In genomic region chr13:109577454-109577853, GRCm38 (mm10) we compare ENCODE assay signal across 14 mouse cellular contexts.
DNase-seq lines count a peak whose midpoint lies in the region; ATAC-seq lines count a peak whose summit lies in the region.
"Had no signal": no experiment of that assay in that cellular context is flagged by ENCODE, and none has a peak within 500 bp of the region (broad histone marks: within the 10 kb centered on the region; RNA-seq: fewer than 3 reads in every experiment).

No protein-coding gene starts in this region.

- no peak for ATAC-seq in kidney, embryonic 14.5 days (ENCODE audit: low FRiP score, low TSS enrichment)
- peak; percentile 39; the same call in 1 of the 2 replicates for ATAC-seq in intestine, embryonic 15.5 days
- no peak for ATAC-seq in heart, embryonic 12.5 days (ENCODE audit: insufficient number of reproducible peaks, low FRiP score)
- ATAC-seq: liver, postnatal 0 days; midbrain, embryonic 13.5 days had no signal

- peak; percentile 38 to 40 for DNase-seq in kidney, adult 8-10 months
- peak; percentile 4 for DNase-seq in urinary bladder, postnatal 25 days (ENCODE audit: low spot score)
- no peak for DNase-seq in urinary bladder, adult 2 months (ENCODE audit: low spot score)
- no peak for DNase-seq in T-cell, adult 2 months (ENCODE audit: low spot score)
- DNase-seq: cerebellum, adult 9-10 months; liver, postnatal 0 days; right cerebral cortex, postnatal 25 days had no signal

- H3K27me3 ChIP-seq in kidney, embryonic 14.5 days (ENCODE audit: control insufficient read depth, insufficient read depth, low read length) = no peaks in the 10 kb centered on the region
- H3K27me3 ChIP-seq in intestine, embryonic 15.5 days (replicated peaks) = no peaks in the 10 kb centered on the region
- no peaks in the 10 kb centered on the region for H3K27me3 ChIP-seq in heart, embryonic 12.5 days (replicated peaks)
- H3K27me3 ChIP-seq: embryonic facial prominence, embryonic 12.5 days; forebrain, embryonic 12.5 days; midbrain, embryonic 13.5 days had no signal

- WGBS in kidney, embryonic 14.5 days = 64% methylated on average over 5 of the region's 5 CpGs
- 47% methylated on average over 5 of the region's 5 CpGs for WGBS in intestine, embryonic 15.5 days
- WGBS in heart, embryonic 12.5 days = 82% methylated on average over 5 of the region's 5 CpGs

- no peaks in the 10 kb centered on the region for H3K36me3 ChIP-seq in kidney, embryonic 14.5 days (ENCODE audit: control insufficient read depth, insufficient read depth, low read length)
- H3K36me3 ChIP-seq in intestine, embryonic 15.5 days = no peaks in the 10 kb centered on the region
- no peaks in the 10 kb centered on the region for H3K36me3 ChIP-seq in heart, embryonic 12.5 days
- H3K36me3 ChIP-seq: embryonic facial prominence, embryonic 12.5 days; forebrain, embryonic 12.5 days; midbrain, embryonic 13.5 days had no signal

- no peak overlapping the region for H3K4me3 ChIP-seq in kidney, embryonic 14.5 days (ENCODE audit: low read length)
- no peak overlapping the region for H3K4me3 ChIP-seq in intestine, embryonic 15.5 days (replicated peaks)
- H3K4me3 ChIP-seq in heart, embryonic 12.5 days = no peak overlapping the region
- H3K4me3 ChIP-seq: embryonic facial prominence, embryonic 12.5 days; forebrain, embryonic 12.5 days; layer of hippocampus, adult 2 months; midbrain, embryonic 13.5 days had no signal

- H3K9ac ChIP-seq in kidney, embryonic 14.5 days (ENCODE audit: low read depth, low read length) = no peak overlapping the region
- H3K9ac ChIP-seq in intestine, embryonic 15.5 days = no peak overlapping the region
- no peak overlapping the region for H3K9ac ChIP-seq in heart, embryonic 12.5 days
- H3K9ac ChIP-seq: embryonic facial prominence, embryonic 12.5 days; forebrain, embryonic 12.5 days; liver, postnatal 0 days; midbrain, embryonic 13.5 days had no signal

- no peaks in the 10 kb centered on the region for H3K9me3 ChIP-seq in kidney, embryonic 14.5 days (ENCODE audit: control insufficient read depth, low read length)
- no peaks in the 10 kb centered on the region for H3K9me3 ChIP-seq in intestine, embryonic 15.5 days
- no peaks in the 10 kb centered on the region for H3K9me3 ChIP-seq in heart, embryonic 12.5 days (replicated peaks)
- H3K9me3 ChIP-seq: embryonic facial prominence, embryonic 12.5 days; forebrain, embryonic 12.5 days; midbrain, embryonic 13.5 days had no signal

- no peak overlapping the region for H3K4me2 ChIP-seq in kidney, embryonic 14.5 days (replicated peaks; ENCODE audit: low read depth, low read length)
- H3K4me2 ChIP-seq in intestine, embryonic 15.5 days (replicated peaks) = no peak overlapping the region
- no peak overlapping the region for H3K4me2 ChIP-seq in heart, embryonic 12.5 days
- H3K4me2 ChIP-seq: embryonic facial prominence, embryonic 12.5 days; forebrain, embryonic 12.5 days; midbrain, embryonic 13.5 days had no signal

- no peaks in the 10 kb centered on the region for H3K4me1 ChIP-seq in kidney, embryonic 14.5 days (ENCODE audit: control insufficient read depth, insufficient read depth, low read length)
- no peaks in the 10 kb centered on the region for H3K4me1 ChIP-seq in intestine, embryonic 15.5 days (replicated peaks)
- 0 out of 2 replicates have a peak, but pooled peaks cover 5% of the 10 kb centered on the region for H3K4me1 ChIP-seq in heart, embryonic 12.5 days (replicated peaks)
- H3K4me1 ChIP-seq: embryonic facial prominence, embryonic 12.5 days; forebrain, embryonic 12.5 days had no signal

- H3K27ac ChIP-seq in kidney, embryonic 14.5 days (ENCODE audit: low read depth, low read length) = no peak overlapping the region
- H3K27ac ChIP-seq in intestine, embryonic 15.5 days = 0 out of 2 replicates have a peak overlapping the region, but pooled peaks have one; percentile 23
- H3K27ac ChIP-seq in heart, embryonic 12.5 days (ENCODE audit: poor library complexity, severe bottlenecking) = no peak overlapping the region
- H3K27ac ChIP-seq: embryonic facial prominence, embryonic 12.5 days; forebrain, embryonic 12.5 days; layer of hippocampus, adult 2 months; midbrain, embryonic 13.5 days had no signal

Comparison
In these comparisons a context has a peak if more than half of its experiments do, and no peak if none do; other contexts are left out.
1. DNase-seq: peak in kidney, adult 8-10 months (2 of 2) and urinary bladder, postnatal 25 days (single experiment); none in urinary bladder, adult 2 months (single experiment) and T-cell, adult 2 months (single experiment).